Mouse (Mus musculus) spleen, postnatal 4 days (tissue): Measurements from ENCODE around the gene Smarcd2.
"Not testable (repeated sequence)": the region's sequence is repeated elsewhere in the genome, so short reads cannot be mapped to it uniquely, and the experiment has no call there.

ENCODE experiments used
- DNase-seq, 2 experiments: peaks; one replicate each; pipeline ENCODE4 v3.0.0; 2022; ENCODE audit warnings: low spot score in 2 of 2

The Smarcd2 gene

GRCm38 (mm10) chr11:106249326-106249725, 23.4 kb downstream of the Smarcd2 start:
- no peak for DNase-seq

DNA sequence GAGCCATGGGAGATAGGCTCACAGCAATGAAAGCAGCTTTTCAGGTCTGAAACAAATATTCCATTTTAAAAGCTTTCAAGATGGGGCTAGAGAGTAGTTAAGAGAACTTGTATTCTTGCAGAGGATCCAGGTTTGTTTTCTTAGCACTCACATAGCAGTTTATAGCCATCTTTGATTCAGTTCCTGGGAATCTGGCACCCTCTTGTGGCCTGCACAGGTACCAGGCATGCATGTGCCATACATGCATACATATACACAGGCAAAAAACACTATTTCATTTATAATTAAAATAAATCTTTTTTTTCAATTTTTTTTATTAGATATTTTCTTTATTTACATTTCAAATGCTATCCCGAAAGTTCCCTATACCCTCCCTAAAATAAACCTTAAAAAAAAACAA, 25.9 kb downstream of the Smarcd2 start:
- no peak for DNase-seq

DNA sequence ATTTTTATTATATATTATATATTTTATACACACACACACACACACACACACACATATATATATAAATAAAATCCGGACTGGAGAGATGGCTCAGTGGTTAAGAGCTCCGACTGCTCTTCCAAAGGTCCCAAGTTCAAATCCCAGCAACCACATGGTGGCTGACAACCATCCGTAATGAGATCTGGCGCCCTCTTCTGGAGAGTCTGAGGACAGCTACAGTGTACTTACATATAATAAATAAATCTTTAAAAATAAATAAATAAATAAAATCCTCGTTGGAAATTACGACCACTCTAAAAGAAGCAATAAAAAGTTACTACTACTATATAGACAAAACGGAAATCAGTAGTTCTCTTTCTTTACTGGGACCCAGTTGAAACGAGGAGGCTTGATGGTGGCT, 38.8 kb downstream of the Smarcd2 start:
- not testable (repeated sequence) for DNase-seq

GRCm38 (mm10) chr11:106220603-106221002, 52.2 kb downstream of the Smarcd2 start:
- DNase-seq, result no peak

GRCm38 (mm10) chr11:106216730-106217490, 55.9 kb downstream of the Smarcd2 start, which contains the start of gene Ddx42:
Gene Ddx42 (plus strand): TSS chr11:106216926.
- DNase-seq, result peak; percentile 88 to 93

- peak; percentile 91 to 95 for DNase-seq
Observed at GRCm38 (mm10) chr11:106215927-106216729, 56.6 kb downstream of the Smarcd2 start, which contains the start of gene Ccdc47. Gene Ccdc47 (minus strand): TSS chr11:106216344.

- no peak for DNase-seq
Observed at GRCm38 (mm10) chr11:106215450-106215859, 57.3 kb downstream of the Smarcd2 start.

- no peak for DNase-seq
Observed at GRCm38 (mm10) chr11:106214856-106215255, 57.9 kb downstream of the Smarcd2 start.
